Mouse (Mus musculus): ENCODE measurements around the gene Foxj3.

DNA sequence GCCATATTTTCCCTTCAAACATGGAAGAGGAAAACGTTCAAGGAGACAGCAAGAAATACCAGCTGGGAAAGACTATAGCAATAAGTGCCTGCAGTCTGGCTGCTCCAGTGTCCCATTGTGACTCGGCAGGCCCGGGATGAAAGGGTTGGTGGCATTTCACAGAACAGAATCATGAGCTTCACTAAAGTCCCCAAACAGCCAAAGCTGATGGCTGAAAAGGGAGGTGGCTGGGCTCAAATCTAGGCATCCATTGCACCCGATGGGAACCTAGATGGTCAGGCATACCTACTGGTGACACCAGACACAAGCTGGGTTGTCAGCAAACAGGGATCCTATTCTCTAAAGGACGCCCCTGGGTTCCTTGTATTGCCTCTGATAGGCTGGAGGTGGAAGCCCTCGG is 101.1 kb downstream of the Foxj3 start:
- TF ChIP-seq POLR2A (IDR thresholded peaks at IDR 0.05; ENCODE audit: control insufficient read depth, extremely low read depth, insufficient read depth, low read length, poor library complexity) (no peak), CTCF (IDR thresholded peaks at IDR 0.05; ENCODE audit: borderline replicate concordance, control insufficient read depth, extremely low read depth, insufficient read depth, low read length, poor library complexity) (no peak)

Data from thymus, adult 2 months (tissue).